25 mouse cellular contexts compared by ENCODE assay signal in the genomic region with DNA sequence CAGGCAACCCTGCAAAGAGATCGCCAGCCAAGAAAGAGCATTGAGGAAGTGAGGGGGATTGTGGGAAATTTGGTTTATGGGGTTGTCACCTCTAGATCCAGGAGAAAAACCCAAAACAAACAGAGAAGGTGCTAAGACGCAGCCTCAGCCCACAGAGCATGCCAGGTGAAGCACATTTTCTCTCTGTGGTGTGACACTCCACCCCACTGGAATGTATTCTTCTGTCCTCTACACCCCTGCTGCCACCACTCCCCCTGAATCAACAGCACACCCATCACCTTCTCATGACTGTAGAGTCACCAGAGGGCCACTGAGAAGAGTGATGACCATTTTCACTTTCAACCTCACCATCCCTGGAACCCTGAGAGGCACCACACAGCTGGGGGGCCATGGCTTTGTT. TPM values are rescaled to one million over a fixed set of nuclear protein-coding genes. Genes with fewer than 3 reads are reported as not detected.
DNase-seq lines count a peak whose midpoint lies in the region; ATAC-seq and TF ChIP-seq lines count a peak whose summit lies in the region.
"Had no signal": no experiment of that assay in that cellular context is flagged by ENCODE, and none has a peak within 500 bp of the region (broad histone marks: within the 10 kb centered on the region; RNA-seq: fewer than 3 reads in every experiment).

No protein-coding gene starts in this region.

- H3K4me3 ChIP-seq in stomach, embryonic 15.5 days (replicated peaks) = no peak overlapping the region
- H3K4me3 ChIP-seq in stomach, postnatal 0 days (ENCODE audit: low read depth, low read length) = no peak overlapping the region
- H3K4me3 ChIP-seq: embryonic facial prominence, embryonic 10.5 days; embryonic facial prominence, embryonic 12.5 days; forebrain, embryonic 13.5 days; forebrain, embryonic 15.5 days had no signal

- peak; percentile 29 to 65 for DNase-seq in natural killer cell, adult 2 months (ENCODE audit: low spot score in 2 of 2)
- no peak for DNase-seq in stomach, postnatal 0 days (ENCODE audit: low spot score)
- DNase-seq in cerebellum, postnatal 4 days (ENCODE audit: low spot score in 2 of 2) = no peak
- no peak for DNase-seq in layer of hippocampus, postnatal 25 days (ENCODE audit: extremely low spot score in 1 of 2, low spot score in 1 of 2)
- DNase-seq in testis, postnatal 10 days (ENCODE audit: low spot score) = no peak
- DNase-seq: adrenal gland, adult 8-10 months; adrenal gland, postnatal 14 days; adrenal gland, postnatal 36 days; cerebellum, adult 9-10 months; cerebellum, postnatal 10 days; forebrain, postnatal 0 days had no signal

- H3K4me2 ChIP-seq in stomach, embryonic 15.5 days = no peak overlapping the region
- no peak overlapping the region for H3K4me2 ChIP-seq in stomach, postnatal 0 days (replicated peaks; ENCODE audit: low read depth)
- H3K4me2 ChIP-seq: embryonic facial prominence, embryonic 12.5 days; forebrain, embryonic 13.5 days; forebrain, embryonic 15.5 days had no signal

- no peak for TF ChIP-seq EP300 in stomach, postnatal 0 days (optimal IDR thresholded peaks at IDR 0.05)

- no peak for TF ChIP-seq CTCF in stomach, postnatal 0 days (IDR thresholded peaks at IDR 0.05; ENCODE audit: low read depth)

- no peak overlapping the region; the same call in 1 of the 2 replicates for H3K27ac ChIP-seq in stomach, embryonic 15.5 days
- 0 out of 2 replicates have a peak overlapping the region, but pooled peaks have one; percentile 8 for H3K27ac ChIP-seq in stomach, postnatal 0 days (replicated peaks)
- H3K27ac ChIP-seq: embryonic facial prominence, embryonic 10.5 days; embryonic facial prominence, embryonic 12.5 days; forebrain, embryonic 13.5 days; forebrain, embryonic 15.5 days had no signal

- 0 out of 2 replicates have a peak, but pooled peaks have one; percentile 25 for ATAC-seq in stomach, embryonic 15.5 days (ENCODE audit: insufficient read depth, low FRiP score, low read depth)
- peak; percentile 55; the same call in 1 of the 2 replicates for ATAC-seq in stomach, postnatal 0 days (ENCODE audit: low FRiP score, low TSS enrichment)
- ATAC-seq: activated CD4-positive, CD25-positive, alpha-beta regulatory T cell, adult 4 months; forebrain, embryonic 13.5 days; forebrain, embryonic 15.5 days; forebrain, postnatal 0 days; Patski had no signal

- WGBS in stomach, embryonic 15.5 days = 68% methylated on average over 2 of the region's 2 CpGs
- WGBS in stomach, postnatal 0 days = 58% methylated on average over 2 of the region's 2 CpGs

- no peaks in the 10 kb centered on the region for H3K36me3 ChIP-seq in stomach, embryonic 15.5 days
- H3K36me3 ChIP-seq in stomach, postnatal 0 days (ENCODE audit: control insufficient read depth, insufficient read depth, low read length) = no peaks in the 10 kb centered on the region
- H3K36me3 ChIP-seq: embryonic facial prominence, embryonic 10.5 days; embryonic facial prominence, embryonic 12.5 days; forebrain, embryonic 15.5 days; G1E had no signal

- H3K9ac ChIP-seq in stomach, embryonic 15.5 days = no peak overlapping the region
- no peak overlapping the region for H3K9ac ChIP-seq in stomach, postnatal 0 days (ENCODE audit: low read length)
- H3K9ac ChIP-seq: embryonic facial prominence, embryonic 12.5 days; forebrain, embryonic 13.5 days; forebrain, embryonic 15.5 days; forebrain, postnatal 0 days had no signal

- H3K4me1 ChIP-seq in stomach, embryonic 15.5 days = no peaks in the 10 kb centered on the region
- H3K4me1 ChIP-seq in stomach, postnatal 0 days (replicated peaks; ENCODE audit: control insufficient read depth, insufficient read depth) = no peaks in the 10 kb centered on the region
- H3K4me1 ChIP-seq: embryonic facial prominence, embryonic 12.5 days; forebrain, embryonic 13.5 days; forebrain, embryonic 15.5 days had no signal

- H3K27me3 ChIP-seq in stomach, embryonic 15.5 days (replicated peaks) = no peaks in the 10 kb centered on the region
- no peaks in the 10 kb centered on the region for H3K27me3 ChIP-seq in stomach, postnatal 0 days (ENCODE audit: control insufficient read depth, insufficient read depth, low read length)
- H3K27me3 ChIP-seq: CH12.LX; embryonic facial prominence, embryonic 12.5 days; forebrain, embryonic 13.5 days; forebrain, embryonic 15.5 days; Patski had no signal

- H3K9me3 ChIP-seq in stomach, embryonic 15.5 days = no peaks in the 10 kb centered on the region
- H3K9me3 ChIP-seq in stomach, postnatal 0 days (ENCODE audit: control insufficient read depth, low read length) = no peaks in the 10 kb centered on the region
- H3K9me3 ChIP-seq: embryonic facial prominence, embryonic 10.5 days; embryonic facial prominence, embryonic 12.5 days; forebrain, embryonic 13.5 days; forebrain, embryonic 15.5 days; G1E had no signal

RNA-seq across cellular contexts. Expression of gene Muc4, which starts 7.0 kb away (rescaled TPM):
- 6.4 and 7.3 TPM in 2 replicates for polyA plus RNA-seq in stomach, embryonic 15.5 days (2015; fragmentation: Nextera tagmentation; extraction: Ambion mirVana)
- 2.5 and 2.8 TPM in 2 replicates for polyA plus RNA-seq in stomach, postnatal 0 days (2015; fragmentation: Nextera tagmentation; extraction: Ambion mirVana)
- total RNA-seq in layer of hippocampus, postnatal 25 days (2021) = not detected
- total RNA-seq: adrenal gland, adult 18-20 months; adrenal gland, adult 8-10 months; adrenal gland, postnatal 14 days; adrenal gland, postnatal 36 days; forebrain, postnatal 0 days had no signal
- polyA plus RNA-seq: activated CD4-positive, CD25-positive, alpha-beta regulatory T cell, adult 4 months; forebrain, embryonic 15.5 days; forebrain, postnatal 0 days; G1E; Patski had no signal

RNA-seq across cellular contexts. Expression of gene Muc20, which starts 54.5 kb away (rescaled TPM):
- 0.06 and 0.08 TPM in 2 replicates for polyA plus RNA-seq in stomach, embryonic 15.5 days (2015; fragmentation: Nextera tagmentation; extraction: Ambion mirVana)
- polyA plus RNA-seq in stomach, postnatal 0 days (2015; fragmentation: Nextera tagmentation; extraction: Ambion mirVana) = 0.51 and 0.61 TPM in 2 replicates
- not detected for total RNA-seq in layer of hippocampus, postnatal 25 days (2021)
- total RNA-seq: adrenal gland, postnatal 36 days; forebrain, postnatal 0 days had no signal
- polyA plus RNA-seq: C2C12; cerebellum, adult 2 months; cortical plate, adult 2 months; embryonic facial prominence, embryonic 10.5 days; embryonic facial prominence, embryonic 12.5 days; forebrain, embryonic 11.5 days; forebrain, embryonic 13.5 days; forebrain, embryonic 15.5 days; forebrain, postnatal 0 days; G1E had no signal

Comparison
In these comparisons a context has a peak if more than half of its experiments do, and no peak if none do; other contexts are left out.
1. DNase-seq: peak in natural killer cell, adult 2 months (2 of 2); none in stomach, postnatal 0 days (single experiment), cerebellum, postnatal 4 days (0 of 2), layer of hippocampus, postnatal 25 days (0 of 2) and testis, postnatal 10 days (single experiment).